Mouse (Mus musculus): Measurements from ENCODE around the gene Zbtb46. TPM values are rescaled to one million over a fixed set of nuclear protein-coding genes. Genes with fewer than 3 reads are reported as not detected.

The Zbtb46 gene
- total RNA-seq, 1 experiment from 2014 or later, result 8.9 TPM

DNA sequence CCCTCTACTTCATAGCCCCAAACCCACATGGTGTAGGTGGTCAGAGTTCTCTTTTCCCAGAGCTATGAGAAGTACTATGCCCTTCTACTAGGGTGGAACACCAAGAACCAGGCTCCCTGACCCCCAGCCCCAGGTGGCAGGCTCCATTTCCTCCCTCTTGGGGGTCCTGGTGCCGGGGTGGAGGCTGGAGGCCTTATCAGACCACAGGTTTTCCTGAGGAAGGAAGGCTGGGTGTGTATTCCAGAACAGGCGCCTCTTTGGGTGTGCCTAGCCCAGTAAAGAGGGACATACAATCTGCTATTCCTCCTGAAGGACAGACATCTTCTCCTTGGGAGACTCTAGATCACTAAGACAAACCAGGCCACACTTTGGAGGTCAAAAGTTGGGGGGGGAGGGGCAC, 11.1 kb upstream of the Zbtb46 start:
- ATAC-seq (replicated peaks; ENCODE audit: low read depth, poor library complexity, severe bottlenecking), result no peak

DNA sequence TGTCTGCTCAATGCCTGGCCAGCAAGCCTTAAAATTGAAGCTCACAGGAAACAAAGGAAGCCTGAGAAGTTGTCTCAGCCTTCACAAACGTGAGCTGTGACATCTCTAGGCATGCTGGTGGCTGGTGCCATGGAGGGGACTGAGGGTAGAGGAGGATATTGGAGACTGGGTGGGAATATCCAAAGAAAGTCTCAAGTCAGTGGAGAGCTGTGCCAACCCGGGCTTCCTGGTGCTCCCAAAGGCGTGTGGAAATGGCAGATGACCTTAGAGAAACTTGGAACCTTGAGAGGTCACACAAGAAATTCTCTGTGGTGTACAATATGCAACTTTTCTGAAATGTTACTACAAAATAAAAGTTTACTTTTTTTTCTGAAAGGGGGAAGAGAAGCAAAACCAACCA, 6.2 kb upstream of the Zbtb46 start:
- no peak for ATAC-seq (replicated peaks; ENCODE audit: low read depth, poor library complexity, severe bottlenecking)

DNA sequence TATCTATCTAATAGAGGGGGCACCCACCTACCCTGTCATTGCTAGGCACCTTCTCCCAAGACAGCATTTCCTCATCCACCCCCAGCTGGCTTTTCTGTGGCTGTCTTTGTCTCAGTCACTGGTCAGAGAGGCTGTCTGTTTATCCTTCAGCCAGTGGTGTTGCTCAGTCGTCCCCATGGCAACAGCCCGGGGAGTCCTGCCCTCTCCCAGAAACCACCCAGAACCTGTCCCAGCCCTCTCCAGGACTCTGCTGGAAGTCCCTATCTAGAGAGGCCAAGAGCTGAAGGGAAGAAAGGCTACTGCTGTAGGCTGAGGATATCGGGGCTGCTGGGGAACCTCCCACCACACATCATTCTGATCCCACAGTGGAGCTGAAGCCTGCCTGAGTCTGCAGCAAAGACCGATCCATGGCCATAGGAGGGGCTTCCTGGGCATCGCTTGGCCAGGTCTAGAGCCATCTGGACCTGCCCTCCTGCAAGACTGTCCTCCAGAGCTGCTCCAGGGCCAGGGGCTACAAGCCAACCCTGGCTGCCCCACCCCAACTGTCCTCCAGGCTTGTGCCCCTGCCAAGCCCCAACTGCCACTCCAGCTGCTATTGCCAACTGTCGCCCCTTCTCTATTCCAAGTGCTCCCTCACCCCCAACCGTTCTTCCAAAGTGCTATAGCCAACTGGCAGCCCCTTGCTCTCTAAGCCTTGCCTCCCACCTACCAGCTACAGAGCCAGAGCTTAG, 3.9 kb upstream of the Zbtb46 start:
- peak; percentile 40 for ATAC-seq (replicated peaks; ENCODE audit: low read depth, poor library complexity, severe bottlenecking)

DNA sequence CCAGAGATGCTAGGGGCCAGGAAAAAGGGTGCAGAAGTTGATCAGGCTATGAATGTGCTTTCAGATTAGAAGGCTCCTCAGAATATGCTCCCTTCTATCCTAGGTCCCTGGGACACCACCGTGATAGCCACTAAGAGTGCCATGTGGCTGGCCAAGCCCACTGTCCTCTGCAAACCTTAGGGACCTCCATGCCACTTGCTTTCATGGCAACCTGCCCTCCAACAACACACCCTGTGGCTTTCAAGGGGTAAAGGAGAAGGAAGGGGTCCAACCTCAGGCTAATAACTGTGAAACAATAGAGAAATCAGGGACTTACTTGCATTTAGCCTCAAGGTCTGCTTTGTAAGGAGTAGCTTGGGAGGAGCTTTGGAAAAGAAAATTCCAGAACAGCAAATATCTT, 3.4 kb upstream of the Zbtb46 start:
- no peak for ATAC-seq (replicated peaks; ENCODE audit: low read depth, poor library complexity, severe bottlenecking)

- no peak for ATAC-seq (replicated peaks; ENCODE audit: low read depth, poor library complexity, severe bottlenecking)
Measured at GRCm38 (mm10) chr2:181461536-181462100, 2.4 kb upstream of the Zbtb46 start.

GRCm38 (mm10) chr2:181459673-181460621, 721 bp upstream of the Zbtb46 start:
- ATAC-seq (replicated peaks; ENCODE audit: low read depth, poor library complexity, severe bottlenecking), result peak; percentile 65

GRCm38 (mm10) chr2:181458411-181459152, 644 bp downstream of the Zbtb46 start:
- ATAC-seq (replicated peaks; ENCODE audit: low read depth, poor library complexity, severe bottlenecking), result no peak

DNA sequence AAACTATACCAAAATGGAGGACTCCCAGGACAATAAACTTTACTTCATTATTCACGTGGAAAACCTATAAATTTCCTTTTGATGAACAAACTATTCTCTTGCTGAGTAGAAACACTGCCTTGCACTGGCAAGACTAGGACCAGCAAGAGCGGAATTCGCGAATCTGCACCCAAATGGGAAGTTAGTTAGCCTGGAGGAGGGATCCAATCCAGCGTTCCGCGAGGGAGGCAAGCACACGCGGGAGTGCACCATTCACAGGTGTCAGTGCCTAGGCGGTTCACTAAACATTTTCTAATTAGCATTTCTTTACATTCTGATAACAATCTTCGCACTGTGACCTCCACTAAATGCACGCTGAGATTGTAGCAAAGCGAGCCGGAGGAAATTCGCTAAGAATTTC, 1.4 kb downstream of the Zbtb46 start:
- no peak for ATAC-seq (replicated peaks; ENCODE audit: low read depth, poor library complexity, severe bottlenecking)

DNA sequence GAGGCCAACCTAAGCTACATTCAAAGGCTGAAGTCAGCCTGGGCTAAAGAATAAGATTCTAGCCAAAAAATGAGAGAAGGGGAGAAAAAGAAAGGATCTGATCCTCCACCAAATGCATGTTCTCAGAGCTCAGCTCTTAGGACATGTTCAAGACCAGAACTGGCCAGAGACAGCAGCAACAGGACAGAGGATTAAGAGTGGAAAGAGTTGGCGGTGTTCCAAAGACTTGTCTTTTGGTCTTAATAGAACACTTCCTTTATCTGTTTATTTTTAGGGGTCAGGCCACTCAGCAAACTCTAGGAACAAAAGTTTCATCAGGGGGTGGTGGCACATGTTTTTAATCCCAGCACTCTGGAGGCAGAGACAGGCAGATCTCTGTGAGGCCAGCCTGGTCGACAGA, 3.3 kb downstream of the Zbtb46 start:
- no peak for ATAC-seq (replicated peaks; ENCODE audit: low read depth, poor library complexity, severe bottlenecking)

DNA sequence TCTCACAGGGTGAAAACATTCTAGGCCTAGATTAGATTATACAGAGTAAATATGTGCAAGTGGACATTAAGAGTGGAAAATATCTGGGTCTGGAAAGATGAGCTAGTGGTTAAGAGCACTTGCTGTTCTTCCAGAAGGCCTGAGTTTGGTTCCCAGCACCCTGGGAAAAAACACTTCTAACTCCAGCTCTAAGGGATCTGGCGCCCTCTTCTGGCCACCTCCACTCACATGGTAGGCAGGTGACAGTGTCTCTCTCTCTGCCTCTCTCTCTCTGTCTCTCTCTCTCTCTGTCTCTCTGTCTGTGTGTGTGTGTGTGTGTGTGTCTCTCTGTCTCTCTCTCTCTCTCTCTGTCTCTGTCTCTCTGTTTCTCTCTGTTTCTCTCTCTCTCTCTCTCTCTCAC, 6.0 kb downstream of the Zbtb46 start:
- no peak for ATAC-seq (replicated peaks; ENCODE audit: low read depth, poor library complexity, severe bottlenecking)

- no peak for ATAC-seq (replicated peaks; ENCODE audit: low read depth, poor library complexity, severe bottlenecking)
Measured at GRCm38 (mm10) chr2:181452181-181452580, 7.0 kb downstream of the Zbtb46 start.

DNA sequence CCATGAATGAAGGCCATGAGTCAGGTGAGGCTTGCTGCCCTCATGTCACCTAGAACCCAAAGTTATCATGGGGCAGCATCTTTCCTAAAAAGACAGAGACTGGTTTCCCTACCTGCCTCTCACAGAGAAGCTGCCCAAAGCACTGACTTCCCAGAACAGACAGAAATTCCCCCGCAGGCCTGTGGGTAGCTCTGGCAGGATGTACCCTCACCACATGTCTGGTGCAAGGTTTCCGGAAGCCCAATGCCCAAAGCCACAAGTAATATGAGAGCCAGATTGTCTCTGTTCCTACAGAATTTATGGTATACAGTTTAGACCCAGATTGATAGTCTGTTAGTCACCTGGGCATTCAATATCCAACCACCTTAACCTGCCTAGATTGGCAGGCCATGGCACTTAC, 16.2 kb downstream of the Zbtb46 start:
- peak; percentile 96 for ATAC-seq (replicated peaks; ENCODE audit: low read depth, poor library complexity, severe bottlenecking)

GRCm38 (mm10) chr2:181438176-181438575, 21.1 kb downstream of the Zbtb46 start:
- ATAC-seq (replicated peaks; ENCODE audit: low read depth, poor library complexity, severe bottlenecking), result peak; percentile 57

GRCm38 (mm10) chr2:181436246-181436645, 23.0 kb downstream of the Zbtb46 start:
- peak; percentile 78 for ATAC-seq (replicated peaks; ENCODE audit: low read depth, poor library complexity, severe bottlenecking)

DNA sequence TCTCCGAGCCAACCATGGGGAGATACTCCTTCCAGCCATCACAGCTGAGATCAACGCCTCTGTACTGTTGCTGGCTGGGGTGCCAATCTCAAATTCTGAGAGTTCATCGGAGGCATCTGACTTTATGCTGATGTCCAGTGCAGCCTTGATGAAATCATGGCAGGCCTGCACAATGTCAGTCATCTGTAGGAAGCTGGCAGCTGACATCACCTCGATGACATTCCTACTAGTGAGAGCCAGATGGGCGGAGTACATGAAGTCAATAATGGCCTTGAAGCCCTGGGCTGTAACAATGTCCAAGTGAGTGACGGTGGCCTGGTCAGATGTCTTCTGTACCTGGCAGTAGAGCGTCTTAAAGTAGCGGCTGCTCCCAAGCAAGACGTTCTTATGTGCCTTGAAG, 35.4 kb downstream of the Zbtb46 start:
- ATAC-seq (replicated peaks; ENCODE audit: low read depth, poor library complexity, severe bottlenecking), result no peak

DNA sequence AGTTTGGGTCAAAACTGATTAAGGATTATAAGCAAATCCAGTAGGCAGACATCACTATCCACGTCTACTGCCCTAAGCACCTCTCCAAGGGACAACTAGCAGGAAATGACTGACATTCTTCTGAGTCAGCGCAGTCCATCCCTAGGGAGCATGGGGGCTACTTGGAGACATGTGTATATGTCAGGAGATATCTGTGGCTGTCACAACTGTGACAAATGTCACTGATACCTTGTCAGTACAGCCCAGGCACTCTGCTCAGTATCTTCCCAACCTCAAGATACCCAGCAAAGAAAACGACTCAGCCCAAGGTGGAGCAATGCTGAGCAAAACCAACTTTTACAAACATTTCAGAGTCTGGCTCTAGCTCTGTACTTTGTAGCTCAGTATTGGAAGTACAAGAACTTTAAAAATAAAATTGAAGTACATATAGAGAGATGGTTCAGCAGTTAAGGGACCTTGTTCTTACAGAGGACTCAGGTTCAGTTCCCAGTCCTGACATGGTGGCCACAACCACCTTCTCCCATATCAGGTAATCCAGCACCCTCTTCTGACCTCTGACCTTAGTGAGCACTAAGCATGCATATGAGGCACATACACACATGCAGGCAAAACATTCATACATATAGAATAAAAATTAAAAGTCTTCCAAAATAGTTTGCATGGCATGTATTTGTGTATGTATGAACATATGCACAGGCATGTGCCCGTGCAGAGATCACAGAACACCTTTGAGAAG, 38.2 kb downstream of the Zbtb46 start:
- no peak for ATAC-seq (replicated peaks; ENCODE audit: low read depth, poor library complexity, severe bottlenecking)

GRCm38 (mm10) chr2:181420426-181420825, 38.8 kb downstream of the Zbtb46 start:
- no peak for ATAC-seq (replicated peaks; ENCODE audit: low read depth, poor library complexity, severe bottlenecking)

- 0 out of 2 replicates have a peak, but pooled peaks have one; percentile 45 for ATAC-seq (replicated peaks; ENCODE audit: low read depth, poor library complexity, severe bottlenecking)
Measured at GRCm38 (mm10) chr2:181419359-181419758, 39.9 kb downstream of the Zbtb46 start.

DNA sequence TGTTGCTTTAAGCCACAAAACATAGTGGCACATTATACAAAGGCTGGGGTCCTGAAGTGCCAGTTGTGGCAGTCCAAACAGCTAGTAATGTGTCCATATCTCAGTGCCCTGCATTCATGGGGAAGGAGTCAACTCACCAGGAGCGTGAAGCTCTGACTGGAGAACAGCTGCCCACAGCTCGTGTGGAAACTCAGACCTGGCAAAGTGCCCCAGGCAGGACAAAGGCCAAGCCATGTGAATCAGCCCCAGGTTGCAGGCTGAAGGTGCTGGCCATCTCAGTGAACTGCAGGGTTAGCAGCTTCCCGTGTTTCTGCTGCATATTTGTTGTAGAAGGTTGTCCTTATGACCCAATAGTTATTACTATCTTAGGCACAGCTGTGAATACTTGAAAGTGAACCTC, 43.3 kb downstream of the Zbtb46 start:
- no peak for ATAC-seq (replicated peaks; ENCODE audit: low read depth, poor library complexity, severe bottlenecking)

DNA sequence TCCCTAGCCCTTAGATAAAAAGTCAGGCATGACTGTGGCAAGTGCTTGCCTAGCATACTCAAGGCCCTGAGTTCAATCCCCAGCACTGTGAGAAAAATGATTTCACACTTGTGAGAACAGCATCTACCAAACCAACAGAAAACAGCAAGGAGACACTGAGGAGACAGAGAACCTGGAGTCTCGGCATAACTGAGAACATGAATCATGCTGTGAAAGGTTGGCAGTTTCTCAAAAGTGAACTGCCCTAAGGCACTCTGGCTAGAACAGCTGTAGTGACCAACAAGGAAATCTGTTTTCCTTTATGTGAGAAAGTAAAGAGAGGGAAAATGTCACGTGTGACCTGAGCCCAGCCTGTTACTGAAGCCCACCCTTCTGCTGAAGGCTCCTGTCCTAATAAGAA, 46.1 kb downstream of the Zbtb46 start:
- no peak for ATAC-seq (replicated peaks; ENCODE audit: low read depth, poor library complexity, severe bottlenecking)

Measured in common myeloid progenitor, adult 5-6 weeks (primary cell).